Mouse (Mus musculus): ENCODE measurements around the gene Ccnd1.

Gene Ccnd1

DNA sequence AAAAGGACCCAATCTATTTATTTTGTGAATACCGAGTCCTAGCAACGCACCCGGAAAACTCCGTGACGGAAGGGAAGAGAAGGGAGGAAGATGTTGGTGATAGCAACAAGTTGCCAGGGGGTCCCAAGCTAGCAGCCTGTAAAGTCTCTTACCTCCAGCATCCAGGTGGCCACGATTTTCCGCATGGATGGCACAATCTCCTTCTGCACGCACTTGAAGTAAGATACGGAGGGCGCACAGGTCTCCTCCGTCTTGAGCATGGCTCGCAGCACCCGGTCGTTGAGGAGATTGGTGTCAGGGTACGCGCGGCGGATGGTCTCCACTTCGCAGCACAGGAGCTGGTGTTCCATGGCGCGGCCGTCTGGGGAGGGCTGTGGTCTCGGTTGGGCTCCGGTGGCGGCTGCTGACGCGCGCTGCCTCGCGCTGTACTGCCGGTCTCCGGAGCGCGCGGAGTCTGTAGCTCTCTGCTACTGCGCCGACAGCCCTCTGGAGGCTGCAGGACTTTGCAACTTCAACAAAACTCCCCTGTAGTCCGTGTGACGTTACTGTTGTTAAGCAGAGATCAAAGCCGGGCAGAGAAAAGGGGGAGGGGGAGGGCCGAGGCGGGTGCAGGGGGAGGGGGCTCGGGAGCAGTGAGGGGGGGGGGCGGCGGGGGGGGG lies at the start of gene Ccnd1:
Ccnd1 (minus strand) TSS at position 582 of the 659 bp plus-strand sequence.
- CTCF ChIA-PET: no interaction called here

DNA sequence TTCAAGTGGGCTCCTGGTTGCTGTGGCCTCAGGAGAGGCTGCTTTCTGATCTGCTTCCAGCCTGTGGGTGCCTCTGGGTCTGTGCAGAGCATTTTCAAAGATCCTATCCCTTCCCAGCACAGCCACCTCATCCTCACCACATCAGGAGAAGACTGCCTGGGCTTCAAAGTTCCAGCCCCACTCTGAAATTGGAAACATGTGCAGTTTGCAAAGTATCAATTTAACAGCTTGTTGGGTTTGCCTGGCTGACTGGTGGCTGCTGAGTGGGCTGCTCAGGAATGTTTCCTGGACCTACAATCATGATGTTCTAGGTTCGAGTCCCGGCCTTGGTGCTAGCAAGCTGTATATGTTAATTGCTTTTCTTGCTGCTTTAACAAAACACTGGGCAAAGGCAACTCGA lies 49.1 kb upstream of the Ccnd1 start:
- CTCF ChIA-PET: interaction anchor here (0.6 kb wide), 1 partner anchor 146 kb away, joined by 27 read pairs; no protein-coding TSS in a partner anchor

GRCm38 (mm10) chr7:144985100-144985499 lies 45.4 kb upstream of the Ccnd1 start:
- CTCF ChIA-PET: no interaction called here

- CTCF ChIA-PET: no interaction called here
Observed at GRCm38 (mm10) chr7:144982358-144983110, 42.8 kb upstream of the Ccnd1 start.

- CTCF ChIA-PET: no interaction called here
Observed at GRCm38 (mm10) chr7:144981426-144982079, 41.8 kb upstream of the Ccnd1 start.

GRCm38 (mm10) chr7:144979814-144980213 lies 40.1 kb upstream of the Ccnd1 start:
- CTCF ChIA-PET: no interaction called here

DNA sequence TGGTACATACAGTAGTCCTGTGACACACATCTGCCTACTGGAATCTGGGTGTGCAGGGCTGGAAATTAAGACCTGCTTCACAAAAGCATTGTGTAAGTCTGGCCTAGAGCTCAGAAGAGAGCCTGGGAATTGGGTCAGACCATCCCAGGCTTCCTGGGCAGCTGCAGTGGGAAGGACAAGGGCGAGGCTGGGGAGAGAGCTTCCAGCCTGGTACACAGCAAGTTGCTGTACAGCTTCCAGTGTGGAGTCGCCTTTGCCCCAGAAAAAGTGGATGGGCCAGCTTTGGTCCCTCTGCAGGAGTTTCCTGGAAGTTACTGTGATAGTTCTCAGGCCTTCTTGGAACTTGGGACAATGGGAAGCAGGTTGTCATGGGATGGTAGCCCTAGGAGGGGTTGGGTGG lies 37.4 kb upstream of the Ccnd1 start:
- CTCF ChIA-PET: no interaction called here

DNA sequence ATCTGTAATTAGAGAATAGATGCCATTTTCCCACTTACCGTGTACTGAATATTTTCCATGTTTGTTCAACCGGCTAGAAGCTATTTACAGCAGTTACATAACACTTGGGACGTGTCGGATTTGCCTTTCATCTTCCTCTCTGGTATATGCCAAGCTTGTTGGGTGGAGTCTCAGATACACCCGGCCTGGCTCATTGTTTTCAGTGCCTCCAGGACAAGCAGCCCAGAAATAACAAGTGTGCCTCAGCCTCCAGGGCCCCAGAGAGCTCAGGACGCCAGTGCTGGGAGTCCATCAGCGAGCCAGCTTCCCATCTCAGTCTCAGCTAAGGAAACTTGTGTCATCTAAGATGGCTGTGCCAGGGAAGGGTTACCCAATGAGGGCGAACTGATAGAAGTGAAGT lies 33.7 kb upstream of the Ccnd1 start:
- CTCF ChIA-PET: no interaction called here

- CTCF ChIA-PET: no interaction called here
Observed at GRCm38 (mm10) chr7:144971769-144972168, 32.0 kb upstream of the Ccnd1 start.

- CTCF ChIA-PET: no interaction called here
Observed at GRCm38 (mm10) chr7:144970997-144971768, 31.5 kb upstream of the Ccnd1 start.

DNA sequence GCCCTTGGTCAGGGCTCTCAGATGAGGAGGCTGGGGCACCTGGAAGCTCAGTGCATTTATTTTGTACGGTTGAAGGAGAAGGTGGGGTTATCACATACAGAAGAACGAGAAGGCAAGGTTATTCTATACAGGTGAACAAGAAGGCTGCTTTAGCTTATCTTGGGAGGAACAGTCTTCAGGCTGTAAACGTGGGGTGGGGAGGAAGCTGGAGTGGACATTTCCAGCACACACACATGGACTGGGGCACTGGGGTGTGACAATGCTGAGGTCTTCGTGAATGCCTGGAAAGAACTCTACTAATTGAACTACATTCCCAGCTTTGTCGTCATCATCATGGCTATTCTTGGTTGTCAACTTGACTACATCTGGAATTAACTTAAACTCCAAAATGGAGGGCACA lies 26.2 kb upstream of the Ccnd1 start:
- CTCF ChIA-PET: no interaction called here

DNA sequence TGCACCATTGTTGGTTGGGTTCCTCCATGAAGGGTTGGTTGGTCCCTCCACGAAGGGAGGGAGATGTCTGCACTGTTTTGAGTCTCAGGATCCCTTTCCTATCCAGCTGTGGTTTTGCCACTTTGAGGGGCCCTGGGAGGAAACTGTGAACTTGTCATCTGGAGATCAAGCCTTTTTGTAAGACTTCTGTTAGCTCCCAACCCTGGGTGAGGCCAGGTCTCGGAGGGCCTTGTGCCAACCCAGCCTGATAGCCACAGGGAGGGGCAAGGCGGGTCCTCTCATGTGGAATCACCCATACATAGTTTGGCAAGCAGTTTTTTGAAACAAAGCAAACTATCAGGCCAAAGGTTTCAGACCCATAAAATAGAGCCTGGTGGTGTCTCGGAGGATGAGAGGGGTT lies 24.6 kb upstream of the Ccnd1 start:
- CTCF ChIA-PET: no interaction called here

GRCm38 (mm10) chr7:144963911-144964310 lies 24.2 kb upstream of the Ccnd1 start:
- CTCF ChIA-PET: no interaction called here

- CTCF ChIA-PET: interaction anchor here (0.6 kb wide), 1 partner anchor 21 kb away, joined by 4 read pairs; no protein-coding TSS in a partner anchor
Observed at GRCm38 (mm10) chr7:144958509-144959395, 19.0 kb upstream of the Ccnd1 start.

GRCm38 (mm10) chr7:144943254-144943653 lies 3.5 kb upstream of the Ccnd1 start:
- CTCF ChIA-PET: no interaction called here

- CTCF ChIA-PET: no interaction called here
Observed at GRCm38 (mm10) chr7:144942744-144943135, 3.0 kb upstream of the Ccnd1 start.

- CTCF ChIA-PET: no interaction called here
Observed at GRCm38 (mm10) chr7:144942071-144942743, 2.5 kb upstream of the Ccnd1 start.

- CTCF ChIA-PET: interaction anchor here (0.7 kb wide), 1 partner anchor 493 kb away, joined by 3 read pairs; no protein-coding TSS in a partner anchor
Observed at GRCm38 (mm10) chr7:144941242-144941831, 1.6 kb upstream of the Ccnd1 start.

DNA sequence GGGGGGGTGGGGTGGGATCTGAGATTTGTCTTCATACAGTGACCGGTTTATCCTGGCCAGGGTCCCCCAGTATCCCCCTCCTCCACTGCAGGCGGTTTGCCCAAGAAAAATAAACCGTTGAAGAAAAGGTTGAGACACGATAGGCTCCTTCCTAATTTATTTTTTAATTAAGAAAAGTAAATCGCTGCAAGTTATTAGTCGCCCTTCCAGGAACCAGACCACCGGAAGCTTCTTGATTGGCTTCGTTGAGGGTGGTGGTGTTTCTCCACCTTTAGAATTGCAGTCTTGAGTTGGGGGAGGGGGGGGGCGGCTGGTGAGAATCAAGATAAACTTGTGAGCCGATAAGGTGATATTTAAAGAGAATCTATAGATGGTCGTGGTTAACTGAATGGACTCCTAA lies 860 bp upstream of the Ccnd1 start:
- CTCF ChIA-PET: interaction anchor here (0.7 kb wide), 1 partner anchor 492 kb away, joined by 3 read pairs; no protein-coding TSS in a partner anchor

DNA sequence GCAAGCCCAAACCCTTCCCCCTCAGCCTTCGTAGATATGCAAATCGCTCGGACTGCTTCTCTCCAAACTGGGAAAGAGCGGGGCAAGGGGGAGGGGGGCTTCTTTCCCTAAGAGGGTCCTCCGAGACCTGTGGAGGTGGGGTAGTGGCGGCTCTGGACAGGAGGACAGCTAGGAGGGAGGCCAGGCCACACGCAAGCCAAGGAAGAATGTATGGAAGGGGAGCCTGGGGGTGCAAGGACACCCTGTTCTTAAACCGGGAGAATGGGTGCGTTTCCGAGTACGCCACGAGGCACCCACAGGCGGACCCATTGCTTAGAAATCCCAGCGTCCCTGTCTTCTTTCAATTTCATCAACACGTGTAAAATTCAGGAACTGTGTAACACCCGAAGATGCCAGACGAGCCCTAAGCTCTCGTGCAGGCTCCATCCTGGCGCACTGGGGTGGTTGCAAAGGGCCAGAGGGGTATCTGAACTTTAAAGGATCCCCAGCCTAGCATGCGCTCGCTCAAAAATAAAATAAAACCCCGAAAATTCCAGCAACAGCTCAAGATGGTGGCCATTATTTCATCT lies 362 bp upstream of the Ccnd1 start:
- CTCF ChIA-PET: no interaction called here

Data from spleen, embryonic (tissue).